Comparison of ENCODE assay signal across 19 mouse cellular contexts in the genomic region with DNA sequence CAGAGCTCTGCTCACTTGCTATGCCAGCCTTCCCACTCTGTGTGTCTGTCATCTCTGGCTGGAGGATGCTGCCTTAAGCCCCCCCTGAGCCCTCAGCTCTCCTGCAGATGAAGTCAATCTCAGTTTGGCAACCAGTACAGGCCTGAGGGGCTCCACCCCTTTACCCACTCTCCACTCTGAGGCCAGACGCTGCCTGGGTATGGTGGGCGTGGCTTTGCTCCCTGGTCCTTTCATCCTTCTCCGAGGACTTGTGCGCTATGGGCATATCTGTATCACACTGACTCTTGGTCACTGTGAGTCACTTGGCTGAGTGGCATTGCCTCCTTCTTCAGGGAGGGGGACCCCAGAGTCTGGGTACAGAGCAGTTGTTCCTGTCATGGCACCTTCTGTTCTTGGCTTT.
DNase-seq lines count a peak whose midpoint lies in the region; ATAC-seq and TF ChIP-seq lines count a peak whose summit lies in the region.
"Had no signal": no experiment of that assay in that cellular context is flagged by ENCODE, and none has a peak within 500 bp of the region (broad histone marks: within the 10 kb centered on the region; RNA-seq: fewer than 3 reads in every experiment).

No protein-coding gene starts in this region.

- no peak overlapping the region for H3K27ac ChIP-seq in lung, embryonic 14.5 days (ENCODE audit: low read depth)
- H3K27ac ChIP-seq in kidney, adult 2 months (ENCODE audit: insufficient read depth, low read depth, low read length): no peak overlapping the region
- H3K27ac ChIP-seq: heart, embryonic 13.5 days; hindbrain, embryonic 13.5 days; midbrain, embryonic 10.5 days had no signal

- H3K4me3 ChIP-seq in lung, embryonic 14.5 days (ENCODE audit: low read depth, low read length): no peak overlapping the region
- H3K4me3 ChIP-seq in kidney, adult 2 months (ENCODE audit: insufficient read depth, low read depth, low read length): no peak overlapping the region
- H3K4me3 ChIP-seq: forebrain, embryonic 10.5 days; heart, embryonic 13.5 days; hindbrain, embryonic 13.5 days; midbrain, embryonic 10.5 days had no signal

- 43% methylated on average over 4 of the region's 4 CpGs for WGBS in lung, embryonic 14.5 days
- WGBS in kidney, adult 2 months: 62% methylated on average over 4 of the region's 4 CpGs

- H3K9me3 ChIP-seq in lung, embryonic 14.5 days (ENCODE audit: low read depth, low read length): no peaks in the 10 kb centered on the region
- H3K9me3 ChIP-seq: forebrain, embryonic 10.5 days; heart, embryonic 13.5 days; hindbrain, embryonic 13.5 days; midbrain, embryonic 10.5 days had no signal

- H3K27me3 ChIP-seq in lung, embryonic 14.5 days (ENCODE audit: insufficient read depth, low read length): no peaks in the 10 kb centered on the region
- H3K27me3 ChIP-seq in kidney, adult 2 months (replicated peaks; ENCODE audit: control insufficient read depth, insufficient read depth, low read length): no peaks in the 10 kb centered on the region

- ATAC-seq in lung, embryonic 14.5 days (ENCODE audit: insufficient read depth): no peak
- ATAC-seq: forebrain, postnatal 0 days; inflammation-experienced regulatory T-cells, adult 6 months had no signal

- H3K4me2 ChIP-seq in lung, embryonic 14.5 days: no peak overlapping the region
- H3K4me2 ChIP-seq: heart, embryonic 13.5 days; hindbrain, embryonic 13.5 days; liver, embryonic 11.5 days had no signal

- H3K9ac ChIP-seq in lung, embryonic 14.5 days: no peak overlapping the region
- H3K9ac ChIP-seq: forebrain, postnatal 0 days; heart, embryonic 13.5 days; hindbrain, embryonic 13.5 days had no signal

- no peaks in the 10 kb centered on the region for H3K36me3 ChIP-seq in lung, embryonic 14.5 days (ENCODE audit: insufficient read depth)
- H3K36me3 ChIP-seq in kidney, adult 2 months (ENCODE audit: control insufficient read depth, insufficient read depth, low read length): no peaks in the 10 kb centered on the region
- H3K36me3 ChIP-seq: forebrain, embryonic 10.5 days; heart, embryonic 13.5 days; hindbrain, embryonic 13.5 days; midbrain, embryonic 10.5 days had no signal

- peaks cover 33% of the 10 kb centered on the region for H3K4me1 ChIP-seq in lung, embryonic 14.5 days (ENCODE audit: insufficient read depth)
- H3K4me1 ChIP-seq in kidney, adult 2 months (ENCODE audit: control insufficient read depth, insufficient read depth, low read length): peaks cover 3% of the 10 kb centered on the region; the same call in 1 of the 2 replicates

- DNase-seq in adrenal gland, postnatal 14 days: peak; percentile 69
- no peak for DNase-seq in adrenal gland, postnatal 10 days
- DNase-seq in lung, embryonic 14.5 days: peak; percentile 67
- DNase-seq in lung, postnatal 14 days: no peak
- peak; percentile 57 for DNase-seq in MN1 (ENCODE audit: low spot score)
- peak; percentile 39 for DNase-seq in lung, postnatal 36 days
- no peak for DNase-seq in kidney, adult 2 months
- no peak for DNase-seq in right cerebral cortex, postnatal 10 days (ENCODE audit: low spot score in 2 of 2)
- DNase-seq: cerebellum, adult 9-10 months; forebrain, postnatal 0 days; kidney, adult 8-10 months; kidney, postnatal 36 days; thymus, postnatal 25 days had no signal

- TF ChIP-seq CTCF in lung, embryonic 14.5 days (IDR thresholded peaks at IDR 0.05; ENCODE audit: low read depth): no peak
- no peak for TF ChIP-seq CTCF in kidney, adult 2 months (conservative IDR thresholded peaks at IDR 0.05; ENCODE audit: insufficient read depth, insufficient read length, low read depth, low read length)

- no peak for TF ChIP-seq POLR2A in kidney, adult 2 months (IDR thresholded peaks at IDR 0.05; ENCODE audit: low read depth, low read length)

Comparison
In these comparisons a context has a peak if more than half of its experiments do, and no peak if none do; other contexts are left out.
1. DNase-seq: peak in adrenal gland, postnatal 14 days (single experiment), lung, embryonic 14.5 days (single experiment), MN1 (single experiment) and lung, postnatal 36 days (single experiment); none in adrenal gland, postnatal 10 days (single experiment), lung, postnatal 14 days (single experiment), kidney, adult 2 months (single experiment) and right cerebral cortex, postnatal 10 days (0 of 2).